Mouse (Mus musculus): Measurements from ENCODE around the gene Foxn3. TPM values are rescaled to one million over a fixed set of nuclear protein-coding genes. Genes with fewer than 3 reads are reported as not detected.
A peak's percentile ranks its signal among the peaks of the same experiment; 100 is the strongest.

The Foxn3 gene
- polyA plus RNA-seq, 1 experiment from 2014 or later, result 95.8 TPM

- Histone ChIP-seq H3K4me2 (ENCODE audit: low read depth, low read length) (no peak overlapping the region), H3K36me3 (ENCODE audit: control insufficient read depth, insufficient read depth, low read length) (no peaks in the 10 kb centered on the region; the same call in 1 of the 2 replicates), H3K4me3 (ENCODE audit: low read depth, low read length) (no peak overlapping the region), H3K9me3 (ENCODE audit: control insufficient read depth, low read length) (no peaks in the 10 kb centered on the region), H3K27me3 (ENCODE audit: control insufficient read depth, insufficient read depth, low read length) (no peaks in the 10 kb centered on the region), H3K27ac (ENCODE audit: low read depth, low read length) (no peak overlapping the region), H3K4me1 (ENCODE audit: control insufficient read depth, insufficient read depth, low read length) (peaks cover 19% of the 10 kb centered on the region), H3K9ac (replicated peaks; ENCODE audit: low read depth, low read length) (no peak overlapping the region)
- WGBS, result 69% methylated on average over 8 of the region's 8 CpGs
- ATAC-seq (ENCODE audit: low read depth), result no peak
Measured at GRCm38 (mm10) chr12:99285656-99286055, 277.7 kb downstream of the Foxn3 start.

DNA sequence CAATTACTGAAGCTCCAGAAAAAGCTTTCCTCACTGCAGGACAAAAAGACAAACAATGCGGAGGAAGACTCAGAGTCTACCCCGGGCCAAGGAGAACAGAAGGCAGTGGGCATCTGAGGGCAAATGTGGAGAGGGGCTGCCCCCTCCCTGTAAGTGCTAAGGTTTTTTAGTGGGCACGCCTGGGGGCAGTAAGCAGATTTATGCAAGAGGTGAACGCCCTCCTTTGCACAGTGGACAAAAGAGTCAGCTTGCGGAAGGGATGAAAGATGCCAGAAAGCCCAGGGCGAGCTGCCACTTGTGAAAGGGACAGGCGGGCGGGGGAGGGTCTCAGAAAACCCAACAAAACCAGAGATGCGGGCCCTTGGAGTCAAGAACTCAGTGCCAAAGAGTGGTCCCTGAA lies 278.2 kb downstream of the Foxn3 start:
- Histone ChIP-seq H3K36me3 (ENCODE audit: control insufficient read depth, insufficient read depth, low read length) (no peaks in the 10 kb centered on the region; the same call in 1 of the 2 replicates), H3K9ac (replicated peaks; ENCODE audit: low read depth, low read length) (no peak overlapping the region), H3K9me3 (ENCODE audit: control insufficient read depth, low read length) (no peaks in the 10 kb centered on the region), H3K27me3 (ENCODE audit: control insufficient read depth, insufficient read depth, low read length) (no peaks in the 10 kb centered on the region), H3K4me2 (ENCODE audit: low read depth, low read length) (0 out of 2 replicates have a peak overlapping the region, but pooled peaks have one; percentile 4), H3K4me1 (ENCODE audit: control insufficient read depth, insufficient read depth, low read length) (peaks cover 19% of the 10 kb centered on the region), H3K27ac (ENCODE audit: low read depth, low read length) (no peak overlapping the region), H3K4me3 (ENCODE audit: low read depth, low read length) (no peak overlapping the region)
- peak; percentile 53; the same call in 1 of the 2 replicates for ATAC-seq (ENCODE audit: low read depth)
- WGBS, result 9% methylated on average over 9 of the region's 9 CpGs

DNA sequence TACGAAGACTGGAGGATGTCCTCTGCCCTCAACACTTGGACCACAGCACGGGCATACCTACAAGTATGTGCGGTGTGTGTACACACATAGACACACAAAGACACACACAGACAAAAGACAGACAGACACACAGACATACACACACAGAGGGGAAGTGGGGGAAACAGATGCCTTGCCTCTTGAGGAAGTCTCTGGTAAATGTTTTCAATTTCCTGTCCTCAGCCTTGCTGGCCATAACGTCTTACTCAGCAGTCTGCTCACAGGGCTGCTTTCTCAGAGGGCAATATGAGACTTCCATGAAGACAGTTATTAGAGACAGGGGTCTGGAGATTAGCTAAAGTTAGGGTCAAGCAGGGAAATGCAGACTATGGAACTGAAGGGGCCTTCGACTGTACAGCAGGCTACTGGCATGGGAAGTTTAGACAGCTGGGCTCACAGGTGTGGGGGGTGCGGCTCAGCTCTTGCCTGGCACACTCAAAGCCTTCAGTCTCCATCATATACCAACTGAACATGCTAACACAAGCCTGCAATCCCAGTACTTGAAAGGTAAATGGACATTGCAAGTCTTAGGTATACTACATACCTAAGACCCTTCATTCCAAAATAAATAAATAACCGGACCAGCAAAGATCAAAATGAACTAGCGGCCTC lies 278.8 kb downstream of the Foxn3 start:
- Histone ChIP-seq H3K36me3 (ENCODE audit: control insufficient read depth, insufficient read depth, low read length) (no peaks in the 10 kb centered on the region; the same call in 1 of the 2 replicates), H3K9ac (replicated peaks; ENCODE audit: low read depth, low read length) (no peak overlapping the region), H3K9me3 (ENCODE audit: control insufficient read depth, low read length) (no peaks in the 10 kb centered on the region), H3K27ac (ENCODE audit: low read depth, low read length) (0 out of 2 replicates have a peak overlapping the region, but pooled peaks have one; percentile 12), H3K27me3 (ENCODE audit: control insufficient read depth, insufficient read depth, low read length) (no peaks in the 10 kb centered on the region), H3K4me1 (ENCODE audit: control insufficient read depth, insufficient read depth, low read length) (peaks cover 19% of the 10 kb centered on the region), H3K4me2 (ENCODE audit: low read depth, low read length) (no peak overlapping the region), H3K4me3 (ENCODE audit: low read depth, low read length) (no peak overlapping the region)
- 70% methylated on average over 8 of the region's 8 CpGs for WGBS
- ATAC-seq (ENCODE audit: low read depth), result peak; percentile 45

DNA sequence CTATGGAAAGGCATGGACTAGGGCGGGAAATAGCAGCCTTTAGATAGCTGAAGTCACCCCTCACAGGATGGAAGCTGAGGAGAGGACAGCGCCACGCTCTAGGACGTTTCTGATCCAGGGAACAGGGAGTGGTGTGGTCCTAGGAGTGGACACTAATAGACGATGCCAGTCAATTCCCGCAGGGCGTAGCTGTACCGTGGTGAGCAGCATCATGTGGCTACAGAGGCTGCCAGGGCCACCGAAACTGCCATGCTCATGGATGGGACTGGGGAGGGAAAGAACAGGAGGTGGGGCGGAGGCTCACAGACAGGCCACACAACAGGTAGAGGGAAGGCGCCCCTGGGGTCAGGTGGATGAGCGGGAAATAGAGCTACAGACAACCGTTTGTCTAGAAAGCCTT lies 282.6 kb downstream of the Foxn3 start:
- no peak overlapping the region for H3K27ac ChIP-seq (ENCODE audit: low read depth, low read length)
- 90% methylated on average over 13 of the region's 13 CpGs for WGBS

DNA sequence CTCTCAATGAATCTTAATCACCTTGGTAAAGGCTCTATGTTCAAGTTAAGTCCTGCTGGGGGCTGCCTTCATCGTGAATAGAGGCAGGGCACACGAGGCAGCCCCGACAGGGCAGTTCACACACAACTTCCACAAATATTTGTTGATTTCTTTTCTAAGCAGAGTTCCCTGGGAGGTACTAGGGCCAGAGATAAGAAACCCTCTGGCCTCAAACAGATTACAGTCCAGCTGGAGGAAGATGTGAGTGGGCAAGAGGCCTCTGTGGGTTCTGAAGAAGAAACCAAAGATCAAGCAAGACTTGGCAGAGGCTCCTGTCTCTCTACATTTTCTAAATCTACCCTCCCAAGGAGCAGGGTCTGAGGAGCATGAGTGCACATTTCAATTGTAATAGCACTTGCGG lies 283.1 kb downstream of the Foxn3 start:
- Histone ChIP-seq H3K4me1 (ENCODE audit: control insufficient read depth, insufficient read depth, low read length) (peaks cover 14% of the 10 kb centered on the region), H3K27me3 (ENCODE audit: control insufficient read depth, insufficient read depth, low read length) (no peaks in the 10 kb centered on the region), H3K9ac (replicated peaks; ENCODE audit: low read depth, low read length) (no peak overlapping the region), H3K9me3 (ENCODE audit: control insufficient read depth, low read length) (no peaks in the 10 kb centered on the region), H3K36me3 (ENCODE audit: control insufficient read depth, insufficient read depth, low read length) (no peaks in the 10 kb centered on the region), H3K27ac (ENCODE audit: low read depth, low read length) (no peak overlapping the region), H3K4me2 (ENCODE audit: low read depth, low read length) (no peak overlapping the region), H3K4me3 (ENCODE audit: low read depth, low read length) (no peak overlapping the region)
- WGBS, result 72% methylated on average over 4 of the region's 4 CpGs
- ATAC-seq (ENCODE audit: low read depth), result no peak

More for the DNA sequence above, 282.6 kb downstream of the Foxn3 start:
- H3K27me3 ChIP-seq (ENCODE audit: control insufficient read depth, insufficient read depth, low read length), result no peaks in the 10 kb centered on the region
- H3K9me3 ChIP-seq (ENCODE audit: control insufficient read depth, low read length), result no peaks in the 10 kb centered on the region
- no peak overlapping the region for H3K9ac ChIP-seq (replicated peaks; ENCODE audit: low read depth, low read length)
- no peak overlapping the region for H3K4me2 ChIP-seq (ENCODE audit: low read depth, low read length)
- no peaks in the 10 kb centered on the region for H3K36me3 ChIP-seq (ENCODE audit: control insufficient read depth, insufficient read depth, low read length)
- no peak overlapping the region for H3K4me3 ChIP-seq (ENCODE audit: low read depth, low read length)
- peaks cover 19% of the 10 kb centered on the region for H3K4me1 ChIP-seq (ENCODE audit: control insufficient read depth, insufficient read depth, low read length)
- ATAC-seq (ENCODE audit: low read depth), result no peak

DNA sequence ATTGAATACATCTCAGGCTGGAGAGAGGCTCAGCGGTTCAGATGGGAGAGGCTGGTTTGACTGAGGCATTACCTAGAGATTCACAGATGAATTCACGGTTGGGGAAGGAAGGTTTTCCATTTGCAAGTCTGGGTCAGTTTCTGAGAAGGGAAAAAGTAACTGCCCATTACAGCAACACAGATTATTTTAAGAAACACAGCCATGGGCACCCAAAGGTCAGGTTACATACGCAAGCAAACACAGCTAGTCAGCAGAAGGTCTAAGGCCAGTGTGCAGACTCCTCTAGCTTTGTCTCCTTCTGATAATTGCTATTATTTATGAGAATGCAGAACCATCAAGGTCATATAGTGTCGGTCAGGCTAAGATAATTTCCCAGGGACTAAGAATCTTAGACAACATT lies 284.0 kb downstream of the Foxn3 start:
- H3K27ac ChIP-seq (ENCODE audit: low read depth, low read length), result no peak overlapping the region
- H3K4me1 ChIP-seq (ENCODE audit: control insufficient read depth, insufficient read depth, low read length), result peaks cover 8% of the 10 kb centered on the region
- H3K4me2 ChIP-seq (ENCODE audit: low read depth, low read length), result no peak overlapping the region
- H3K4me3 ChIP-seq (ENCODE audit: low read depth, low read length), result no peak overlapping the region
- H3K36me3 ChIP-seq (ENCODE audit: control insufficient read depth, insufficient read depth, low read length), result no peaks in the 10 kb centered on the region
- no peaks in the 10 kb centered on the region for H3K9me3 ChIP-seq (ENCODE audit: control insufficient read depth, low read length)
- H3K9ac ChIP-seq (replicated peaks; ENCODE audit: low read depth, low read length), result no peak overlapping the region
- no peaks in the 10 kb centered on the region for H3K27me3 ChIP-seq (ENCODE audit: control insufficient read depth, insufficient read depth, low read length)
- 86% methylated on average over 4 of the region's 4 CpGs for WGBS
- ATAC-seq (ENCODE audit: low read depth), result no peak

DNA sequence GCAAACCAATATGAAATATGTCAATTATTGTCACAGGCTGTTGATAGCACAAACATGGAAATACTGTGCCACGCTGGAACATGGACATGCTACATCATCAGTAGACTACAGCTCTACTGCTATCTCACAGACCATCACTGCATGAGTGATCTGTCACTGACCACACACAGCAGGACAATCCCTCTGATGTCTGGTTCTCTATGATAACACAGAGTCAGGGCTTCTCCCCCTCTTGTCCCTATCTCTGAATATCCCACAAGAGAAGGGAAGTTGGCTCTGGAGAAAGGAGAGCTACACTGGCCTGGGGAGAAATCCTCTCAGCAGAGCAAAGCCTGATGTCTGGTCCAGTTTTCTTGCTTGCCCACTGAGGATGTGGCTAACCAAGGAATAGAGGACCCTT lies 288.8 kb downstream of the Foxn3 start:
- H3K9ac ChIP-seq (replicated peaks; ENCODE audit: low read depth, low read length), result no peak overlapping the region
- H3K27me3 ChIP-seq (ENCODE audit: control insufficient read depth, insufficient read depth, low read length), result no peaks in the 10 kb centered on the region
- no peak for ATAC-seq (ENCODE audit: low read depth)
- H3K9me3 ChIP-seq (ENCODE audit: control insufficient read depth, low read length), result no peaks in the 10 kb centered on the region
- 80% methylated on average over 1 of the region's 1 CpGs for WGBS
- no peak overlapping the region for H3K4me3 ChIP-seq (ENCODE audit: low read depth, low read length)
- H3K4me2 ChIP-seq (ENCODE audit: low read depth, low read length), result no peak overlapping the region
- peaks cover 2% of the 10 kb centered on the region; the same call in 1 of the 2 replicates for H3K4me1 ChIP-seq (ENCODE audit: control insufficient read depth, insufficient read depth, low read length)
- H3K36me3 ChIP-seq (ENCODE audit: control insufficient read depth, insufficient read depth, low read length), result no peaks in the 10 kb centered on the region
- H3K27ac ChIP-seq (ENCODE audit: low read depth, low read length), result no peak overlapping the region

DNA sequence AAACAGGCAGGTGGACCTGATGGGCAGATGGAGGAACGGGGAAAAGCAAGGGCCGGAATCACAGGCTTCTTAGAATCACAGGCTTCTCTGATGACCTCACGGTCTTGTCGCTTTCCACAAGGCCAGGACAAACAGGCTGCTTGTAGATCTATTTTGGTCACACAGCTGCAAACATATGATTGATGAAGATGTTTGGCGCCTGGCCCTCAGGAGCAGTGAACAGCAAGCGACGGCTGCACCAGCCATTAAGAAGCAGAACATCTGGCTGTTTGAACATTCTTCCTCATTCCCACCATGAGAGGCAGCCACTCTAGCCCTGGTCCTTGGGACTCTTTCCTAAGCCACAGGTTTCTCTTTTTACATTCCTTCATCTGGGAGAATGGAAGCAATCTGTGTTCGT lies 294.0 kb downstream of the Foxn3 start:
- Histone ChIP-seq H3K4me3 (ENCODE audit: low read depth, low read length) (no peak overlapping the region), H3K4me1 (ENCODE audit: control insufficient read depth, insufficient read depth, low read length) (peaks cover 7% of the 10 kb centered on the region; the same call in 1 of the 2 replicates), H3K4me2 (ENCODE audit: low read depth, low read length) (no peak overlapping the region), H3K27ac (ENCODE audit: low read depth, low read length) (no peak overlapping the region), H3K36me3 (ENCODE audit: control insufficient read depth, insufficient read depth, low read length) (no peaks in the 10 kb centered on the region), H3K9me3 (ENCODE audit: control insufficient read depth, low read length) (no peaks in the 10 kb centered on the region), H3K27me3 (ENCODE audit: control insufficient read depth, insufficient read depth, low read length) (no peaks in the 10 kb centered on the region), H3K9ac (replicated peaks; ENCODE audit: low read depth, low read length) (no peak overlapping the region)
- no peak for ATAC-seq (ENCODE audit: low read depth)
- 58% methylated on average over 8 of the region's 8 CpGs for WGBS

DNA sequence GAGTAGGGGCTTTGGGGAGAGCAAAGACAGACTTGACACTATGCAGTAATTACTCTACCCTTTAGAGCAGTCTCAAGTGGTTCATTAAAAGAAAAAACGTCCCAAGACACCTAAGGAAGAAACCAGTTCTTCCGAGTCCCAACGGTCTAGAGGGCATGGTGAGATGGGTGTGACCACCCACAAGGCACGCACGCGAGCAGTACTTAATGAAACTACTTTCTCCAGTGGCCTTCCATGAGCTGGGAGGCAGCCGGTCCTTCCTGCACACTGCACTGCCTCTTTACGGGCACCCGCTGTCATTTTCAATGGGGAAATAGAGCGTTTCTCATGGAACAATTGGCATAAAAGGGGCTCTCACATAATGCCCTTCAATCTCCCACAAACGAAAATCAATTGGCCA lies 294.4 kb downstream of the Foxn3 start:
- no peak overlapping the region for H3K27ac ChIP-seq (ENCODE audit: low read depth, low read length)
- WGBS, result 62% methylated on average over 11 of the region's 11 CpGs
- no peak overlapping the region for H3K9ac ChIP-seq (replicated peaks; ENCODE audit: low read depth, low read length)
- no peaks in the 10 kb centered on the region for H3K27me3 ChIP-seq (ENCODE audit: control insufficient read depth, insufficient read depth, low read length)
- no peaks in the 10 kb centered on the region for H3K9me3 ChIP-seq (ENCODE audit: control insufficient read depth, low read length)
- ATAC-seq (ENCODE audit: low read depth), result no peak
- H3K36me3 ChIP-seq (ENCODE audit: control insufficient read depth, insufficient read depth, low read length), result no peaks in the 10 kb centered on the region
- H3K4me3 ChIP-seq (ENCODE audit: low read depth, low read length), result no peak overlapping the region
- no peak overlapping the region for H3K4me2 ChIP-seq (ENCODE audit: low read depth, low read length)
- peaks cover 7% of the 10 kb centered on the region; the same call in 1 of the 2 replicates for H3K4me1 ChIP-seq (ENCODE audit: control insufficient read depth, insufficient read depth, low read length)
